Mouse (Mus musculus) limb, embryonic 15.5 days (tissue): Measurements from ENCODE around the gene Lars2. TPM values are rescaled to one million over a fixed set of nuclear protein-coding genes. Genes with fewer than 3 reads are reported as not detected.

Source experiments
- polyA plus RNA-seq: library from polyadenylated mRNA; unstranded; fragments of >200 nt; fragmentation: Nextera tagmentation; extraction: Ambion mirVana; gene quantifications from 2 replicates; pipeline ENCODE4 v1.2.1, GENCODE M21; 2015

Gene Lars2
- polyA plus RNA-seq, 1 experiment from 2014 or later = 1,100 TPM

Other genes with a start within 250 kb of the Lars2 start
- 10.5 and 14.1 TPM in 2 replicates for gene Clec3b, start 216.0 kb upstream of the Lars2 start, polyA plus RNA-seq
- gene Cdcp1, start 150.9 kb upstream of the Lars2 start, polyA plus RNA-seq = 9.7 TPM in 2 replicates
- gene Tmem158, start 106.2 kb upstream of the Lars2 start, polyA plus RNA-seq = 13.6 and 18.7 TPM in 2 replicates
- gene Limd1, start 111.8 kb downstream of the Lars2 start, polyA plus RNA-seq = 53.3 and 53.7 TPM in 2 replicates
- 51.9 and 55.8 TPM in 2 replicates for gene Sacm1l, start 162.8 kb downstream of the Lars2 start, polyA plus RNA-seq